Mouse (Mus musculus) small intestine, adult 2 months (tissue): ENCODE results near the gene Rps26. TPM values are rescaled to one million over a fixed set of nuclear protein-coding genes. Genes with fewer than 3 reads are reported as not detected.

ENCODE experiments used
- H3K27ac ChIP-seq: fragments of 200-500 bp; 2 replicates; pipeline ENCODE4 v1.5.1; 2012; ENCODE audit warnings: low read depth, low read length, control low read depth, inconsistent platforms; ENCODE audit not compliant: insufficient read depth
- H3K27me3 ChIP-seq: fragments of 200-500 bp; 2 replicates; pipeline ENCODE4 v1.6.1; 2012; ENCODE audit warnings: mild to moderate bottlenecking, moderate library complexity, low read length, inconsistent platforms; ENCODE audit not compliant: control insufficient read depth, insufficient read depth
- H3K36me3 ChIP-seq: fragments of 200-500 bp; 2 replicates; pipeline ENCODE4 v1.6.1; 2012; ENCODE audit warnings: mild to moderate bottlenecking, low read length, control low read depth, inconsistent platforms; ENCODE audit not compliant: control insufficient read depth, insufficient read depth
- H3K4me1 ChIP-seq: fragments of 200-500 bp; 2 replicates; pipeline ENCODE4 v1.6.1; 2012; ENCODE audit warnings: low read length, inconsistent platforms, mixed read lengths; ENCODE audit not compliant: control insufficient read depth, insufficient read depth, insufficient read length
- H3K4me3 ChIP-seq: fragments of 200-500 bp; 2 replicates; pipeline ENCODE4 v1.5.1; 2012; ENCODE audit warnings: low read depth, mild to moderate bottlenecking, control low read depth, inconsistent platforms, low read length, moderate library complexity
- CTCF ChIP-seq: fragments of 200-500 bp; IDR thresholded peaks from 2 replicates; pipeline ENCODE4 v1.5.1; 2012; ENCODE audit warnings: low read depth, mild to moderate bottlenecking, control low read depth, inconsistent platforms, low read length, moderate library complexity, mixed read lengths; ENCODE audit not compliant: insufficient replicate concordance, insufficient read length; ENCODE audit errors: extremely low read depth
- POLR2A ChIP-seq: fragments of 200-500 bp; IDR thresholded peaks from 2 replicates; pipeline ENCODE4 v1.6.1; 2012; ENCODE audit warnings: low read depth, mild to moderate bottlenecking, control low read depth, inconsistent platforms, low read length, moderate library complexity
- WGBS: fragments of 180-500 bp; shearing (Covaris S2); methylation state at CpG from one replicate; pipeline ENCODE4 v1.1.7; 2018; 5-methylcytosine and 5-hydroxymethylcytosine counted together
- polyA plus RNA-seq: library from polyadenylated mRNA; depleted of rRNA; stranded (reverse); fragments of >200 nt; gene quantifications from 2 replicates; pipeline ENCODE4 v1.2.3, GENCODE M21; 2012; rRNA removed

The Rps26 gene
- polyA plus RNA-seq, 1 experiment, result 930 TPM

- peaks cover 72% of the 10 kb centered on the region for H3K36me3 ChIP-seq
- no peak overlapping the region for H3K4me3 ChIP-seq
- H3K27ac ChIP-seq, result peak overlapping the region; percentile 78
- TF ChIP-seq POLR2A (no peak), CTCF (no peak)
- 37% methylated on average over 4 of the region's 4 CpGs for WGBS
- no peaks in the 10 kb centered on the region for H3K27me3 ChIP-seq
- H3K4me1 ChIP-seq, result peaks cover 15% of the 10 kb centered on the region
Measured at GRCm38 (mm10) chr10:128579731-128580130, 46.8 kb downstream of the Rps26 start.

GRCm38 (mm10) chr10:128579298-128579697, 47.2 kb downstream of the Rps26 start:
- WGBS, result 25% methylated on average over 3 of the region's 3 CpGs
- no peak for TF ChIP-seq POLR2A
- no peak for TF ChIP-seq CTCF
- Histone ChIP-seq H3K4me1 (peaks cover 15% of the 10 kb centered on the region), H3K27me3 (no peaks in the 10 kb centered on the region), H3K4me3 (no peak overlapping the region), H3K36me3 (peaks cover 74% of the 10 kb centered on the region), H3K27ac (peak overlapping the region; percentile 78)

GRCm38 (mm10) chr10:128578330-128578729, 48.2 kb downstream of the Rps26 start:
- WGBS, result 68% methylated on average over 11 of the region's 11 CpGs
- peaks cover 77% of the 10 kb centered on the region for H3K36me3 ChIP-seq
- H3K27me3 ChIP-seq, result no peaks in the 10 kb centered on the region
- H3K4me1 ChIP-seq, result peaks cover 8% of the 10 kb centered on the region
- H3K27ac ChIP-seq, result no peak overlapping the region
- TF ChIP-seq POLR2A (no peak), CTCF (no peak)
- H3K4me3 ChIP-seq, result peak overlapping the region; percentile 34

- TF ChIP-seq POLR2A (no peak), CTCF (peak; percentile 57; the same call in 1 of the 2 replicates)
- Histone ChIP-seq H3K36me3 (peaks cover 85% of the 10 kb centered on the region), H3K27ac (no peak overlapping the region), H3K4me1 (peaks cover 6% of the 10 kb centered on the region), H3K27me3 (no peaks in the 10 kb centered on the region), H3K4me3 (no peak overlapping the region)
- 93% methylated on average over 2 of the region's 2 CpGs for WGBS
Measured at GRCm38 (mm10) chr10:128575063-128575462, 51.5 kb downstream of the Rps26 start.

Other genes with a start within 250 kb of the Rps26 start
- 15.3 and 22.1 TPM in 2 replicates for gene Ankrd52, start 249.6 kb downstream of the Rps26 start, polyA plus RNA-seq
- 165 and 301 TPM in 2 replicates for gene Slc39a5, start 225.5 kb downstream of the Rps26 start, polyA plus RNA-seq
- gene Nabp2, start 215.3 kb downstream of the Rps26 start, polyA plus RNA-seq, result 21.6 and 37.8 TPM in 2 replicates
- 11.0 and 23.0 TPM in 2 replicates for gene Rnf41, start 215.1 kb downstream of the Rps26 start, polyA plus RNA-seq
- gene Smarcc2, start 167.5 kb downstream of the Rps26 start, polyA plus RNA-seq, result 44.0 and 98.4 TPM in 2 replicates
- gene Myl6, start 132.6 kb downstream of the Rps26 start, polyA plus RNA-seq, result 492 and 749 TPM in 2 replicates
- 0.43 and 1.2 TPM in 2 replicates for gene Myl6b, start 128.1 kb downstream of the Rps26 start, polyA plus RNA-seq
- gene Esyt1, start 100.9 kb downstream of the Rps26 start, polyA plus RNA-seq, result 20.0 and 26.3 TPM in 2 replicates
- gene Zc3h10, start 79.0 kb downstream of the Rps26 start, polyA plus RNA-seq, result 6.4 and 15.2 TPM in 2 replicates
- gene Rpl41, start 77.4 kb downstream of the Rps26 start, polyA plus RNA-seq, result 1,613 and 1,655 TPM in 2 replicates
- 3.2 and 6.9 TPM in 2 replicates for gene Pa2g4, start 60.8 kb downstream of the Rps26 start, polyA plus RNA-seq
- gene Erbb3, start 37.1 kb downstream of the Rps26 start, polyA plus RNA-seq, result 32.3 and 127 TPM in 2 replicates
- 0.65 and 0.95 TPM in 2 replicates for gene Ikzf4, start 19.2 kb upstream of the Rps26 start, polyA plus RNA-seq
- 10.4 and 14.2 TPM in 2 replicates for gene Suox, start 47.3 kb upstream of the Rps26 start, polyA plus RNA-seq
- gene Rab5b, start 69.5 kb upstream of the Rps26 start, polyA plus RNA-seq, result 17.2 and 32.2 TPM in 2 replicates
- gene Pmel, start 77.4 kb upstream of the Rps26 start, polyA plus RNA-seq, result 1.4 and 2.1 TPM in 2 replicates
- 4.2 and 6.1 TPM in 2 replicates for gene Cdk2, start 78.3 kb upstream of the Rps26 start, polyA plus RNA-seq
- gene Dgka, start 118.1 kb upstream of the Rps26 start, polyA plus RNA-seq, result 35.0 and 101 TPM in 2 replicates
- gene Pym1, start 121.1 kb upstream of the Rps26 start, polyA plus RNA-seq, result 6.9 and 17.0 TPM in 2 replicates
- gene Mmp19, start 164.2 kb upstream of the Rps26 start, polyA plus RNA-seq, result 1.2 and 2.5 TPM in 2 replicates
- gene Dnajc14, start 177.3 kb upstream of the Rps26 start, polyA plus RNA-seq, result 4.6 and 12.1 TPM in 2 replicates
- gene Tmem198b, start 177.6 kb upstream of the Rps26 start, polyA plus RNA-seq, result 4.6 and 7.0 TPM in 2 replicates
- gene Sarnp, start 190.6 kb upstream of the Rps26 start, polyA plus RNA-seq, result 0.14 and 0.89 TPM in 2 replicates
- gene Ormdl2, start 194.9 kb upstream of the Rps26 start, polyA plus RNA-seq, result 36.4 and 62.8 TPM in 2 replicates